9 mouse cellular contexts compared by ENCODE assay signal in genomic region chr10:40682470-40682869, GRCm38 (mm10). TPM values are rescaled to one million over a fixed set of nuclear protein-coding genes. Genes with fewer than 3 reads are reported as not detected.
DNase-seq lines count a peak whose midpoint lies in the region; ATAC-seq lines count a peak whose summit lies in the region.
"Had no signal": no experiment of that assay in that cellular context is flagged by ENCODE, and none has a peak within 500 bp of the region (broad histone marks: within the 10 kb centered on the region; RNA-seq: fewer than 3 reads in every experiment).

No protein-coding gene starts in this region.

- ATAC-seq in cerebellum, adult (ENCODE audit: insufficient number of reproducible peaks, low FRiP score, low TSS enrichment) = peak; percentile 27; the same call in 1 of the 2 replicates
- no peak for ATAC-seq in embryonic facial prominence, embryonic 14.5 days (ENCODE audit: low read depth)
- no peak for ATAC-seq in hindbrain, embryonic 11.5 days (ENCODE audit: low FRiP score)
- ATAC-seq in neural tube, embryonic 12.5 days (ENCODE audit: low FRiP score, low read depth) = no peak

- peak overlapping the region; percentile 50; the same call in 1 of the 2 replicates for H3K4me3 ChIP-seq in embryonic facial prominence, embryonic 14.5 days (ENCODE audit: low read depth, low read length)
- H3K4me3 ChIP-seq in hindbrain, embryonic 11.5 days (ENCODE audit: low read depth, low read length) = no peak overlapping the region
- H3K4me3 ChIP-seq in neural tube, embryonic 12.5 days = no peak overlapping the region

- H3K27ac ChIP-seq in embryonic facial prominence, embryonic 14.5 days (replicated peaks; ENCODE audit: low read depth, low read length) = no peak overlapping the region
- no peak overlapping the region for H3K27ac ChIP-seq in hindbrain, embryonic 11.5 days (ENCODE audit: low read depth, low read length)
- no peak overlapping the region for H3K27ac ChIP-seq in neural tube, embryonic 12.5 days
- H3K27ac ChIP-seq: liver, embryonic 14.5 days had no signal

- intact Hi-C loops in left cerebral cortex, postnatal 10 days (cut with DNase I) = loop anchor here (5.0 kb wide), 1 partner anchor 200 kb away; the partner anchor contains the start of genes Cdc40 and Wasf1

- H3K9me3 ChIP-seq in embryonic facial prominence, embryonic 14.5 days (ENCODE audit: control insufficient read depth, low read length) = no peaks in the 10 kb centered on the region
- no peaks in the 10 kb centered on the region for H3K9me3 ChIP-seq in hindbrain, embryonic 11.5 days (ENCODE audit: control insufficient read depth, low read length)
- no peaks in the 10 kb centered on the region for H3K9me3 ChIP-seq in neural tube, embryonic 12.5 days

- no peak overlapping the region for H3K9ac ChIP-seq in embryonic facial prominence, embryonic 14.5 days (ENCODE audit: low read depth, low read length)
- no peak overlapping the region for H3K9ac ChIP-seq in hindbrain, embryonic 11.5 days (ENCODE audit: low read depth, low read length)
- H3K9ac ChIP-seq in neural tube, embryonic 12.5 days = no peak overlapping the region

- H3K36me3 ChIP-seq in embryonic facial prominence, embryonic 14.5 days (ENCODE audit: control insufficient read depth, insufficient read depth, low read length) = no peaks in the 10 kb centered on the region
- H3K36me3 ChIP-seq in hindbrain, embryonic 11.5 days (ENCODE audit: control insufficient read depth, insufficient read depth, low read length) = no peaks in the 10 kb centered on the region
- H3K36me3 ChIP-seq in neural tube, embryonic 12.5 days = no peaks in the 10 kb centered on the region

- 0 out of 2 replicates have a peak, but pooled peaks cover 6% of the 10 kb centered on the region for H3K4me1 ChIP-seq in embryonic facial prominence, embryonic 14.5 days (ENCODE audit: control insufficient read depth, insufficient read depth, low read length)
- H3K4me1 ChIP-seq in hindbrain, embryonic 11.5 days (replicated peaks; ENCODE audit: control insufficient read depth, insufficient read depth, low read length) = no peaks in the 10 kb centered on the region
- peaks cover 7% of the 10 kb centered on the region for H3K4me1 ChIP-seq in neural tube, embryonic 12.5 days

- no peaks in the 10 kb centered on the region for H3K27me3 ChIP-seq in embryonic facial prominence, embryonic 14.5 days (replicated peaks; ENCODE audit: control insufficient read depth, insufficient read depth, low read length)
- H3K27me3 ChIP-seq in hindbrain, embryonic 11.5 days (ENCODE audit: control insufficient read depth, insufficient read depth, low read length) = no peaks in the 10 kb centered on the region
- H3K27me3 ChIP-seq in neural tube, embryonic 12.5 days (replicated peaks) = no peaks in the 10 kb centered on the region

- WGBS in embryonic facial prominence, embryonic 14.5 days = 24% methylated on average over 8 of the region's 8 CpGs
- WGBS in hindbrain, embryonic 11.5 days = 37% methylated on average over 8 of the region's 8 CpGs
- 37% methylated on average over 8 of the region's 8 CpGs for whole genome bisulfite sequencing in neural tube, embryonic 12.5 days

- DNase-seq in cerebellum, postnatal 4 days (ENCODE audit: low spot score in 2 of 2) = no peak
- DNase-seq in embryonic facial prominence, embryonic 14.5 days (ENCODE audit: low spot score) = no peak
- DNase-seq in hindbrain, embryonic 11.5 days (ENCODE audit: low spot score) = no peak
- DNase-seq in left cerebral cortex, postnatal 10 days (ENCODE audit: extremely low spot score in 1 of 2, low spot score in 2 of 2) = peak; percentile 37 to 69
- no peak for DNase-seq in gastrocnemius, postnatal 10 days
- no peak for DNase-seq in urinary bladder, postnatal 25 days (ENCODE audit: low spot score)

- peak overlapping the region; percentile 86 for H3K4me2 ChIP-seq in embryonic facial prominence, embryonic 14.5 days (ENCODE audit: low read depth, low read length)
- H3K4me2 ChIP-seq in hindbrain, embryonic 11.5 days (replicated peaks; ENCODE audit: low read depth, low read length) = peak overlapping the region; percentile 99; the same call in 1 of the 2 replicates
- peak overlapping the region; percentile 99 for H3K4me2 ChIP-seq in neural tube, embryonic 12.5 days (replicated peaks)

RNA-seq across cellular contexts. Expression of gene Mettl24, which starts 0.6 kb away (rescaled TPM):
- polyA plus RNA-seq in embryonic facial prominence, embryonic 14.5 days (2014; fragmentation: Nextera tagmentation; extraction: Ambion mirVana) = 1.7 TPM in 2 replicates
- 0.97 and 1.2 TPM in 2 replicates for polyA plus RNA-seq in hindbrain, embryonic 11.5 days (2014; fragmentation: Nextera tagmentation; extraction: Ambion mirVana)
- 1 to 10 TPM in 1 of 2 experiments, under 1 TPM in 1; 0.99 to 1.1 TPM for total RNA-seq in left cerebral cortex, postnatal 10 days (2021)
- polyA plus RNA-seq in neural tube, embryonic 12.5 days (2016; fragmentation: Nextera tagmentation; extraction: Ambion mirVana) = 0.98 and 1.1 TPM in 2 replicates
- total RNA-seq in gastrocnemius, postnatal 10 days (2021) = 1 to 10 TPM; 1.1 to 2.2 TPM

RNA-seq across cellular contexts. Expression of gene Ddo, which starts 52.7 kb away (rescaled TPM):
- polyA plus RNA-seq in embryonic facial prominence, embryonic 14.5 days (2014; fragmentation: Nextera tagmentation; extraction: Ambion mirVana) = 0.59 and 0.90 TPM in 2 replicates
- 0.17 and 0.57 TPM in 2 replicates for polyA plus RNA-seq in hindbrain, embryonic 11.5 days (2014; fragmentation: Nextera tagmentation; extraction: Ambion mirVana)
- total RNA-seq in left cerebral cortex, postnatal 10 days (2021) = 1 to 10 TPM; 4.8 to 5.1 TPM
- 0.15 and 0.32 TPM in 2 replicates for polyA plus RNA-seq in neural tube, embryonic 12.5 days (2016; fragmentation: Nextera tagmentation; extraction: Ambion mirVana)
- 10 to 100 TPM; 22.3 to 25.7 TPM for total RNA-seq in gastrocnemius, postnatal 10 days (2021)

Comparison
In these comparisons a context has a peak if more than half of its experiments do, and no peak if none do; other contexts are left out.
1. DNase-seq: peak in left cerebral cortex, postnatal 10 days (2 of 2); none in cerebellum, postnatal 4 days (0 of 2), embryonic facial prominence, embryonic 14.5 days (single experiment), hindbrain, embryonic 11.5 days (single experiment), gastrocnemius, postnatal 10 days (single experiment) and urinary bladder, postnatal 25 days (single experiment).
2. Peak in every context shown above with its lines, with median percentiles within 50 percentile points of each other: H3K4me2 ChIP-seq.